Mouse (Mus musculus) liver, embryonic 14.5 days (tissue): ENCODE results near the gene Idi2.
"Not testable (repeated sequence)": the region's sequence is repeated elsewhere in the genome, so short reads cannot be mapped to it uniquely, and the experiment has no call there.

Experiments
- CTCF ChIP-seq: IDR thresholded peaks from 2 replicates; pipeline ENCODE4 v1.5.1; 2016; ENCODE audit warnings: antibody characterized with exemption, low read depth, control low read depth
- EP300 ChIP-seq: IDR thresholded peaks from 2 replicates; pipeline ENCODE4 v1.6.1; 2016; ENCODE audit warnings: antibody characterized with exemption, low read depth

DNA sequence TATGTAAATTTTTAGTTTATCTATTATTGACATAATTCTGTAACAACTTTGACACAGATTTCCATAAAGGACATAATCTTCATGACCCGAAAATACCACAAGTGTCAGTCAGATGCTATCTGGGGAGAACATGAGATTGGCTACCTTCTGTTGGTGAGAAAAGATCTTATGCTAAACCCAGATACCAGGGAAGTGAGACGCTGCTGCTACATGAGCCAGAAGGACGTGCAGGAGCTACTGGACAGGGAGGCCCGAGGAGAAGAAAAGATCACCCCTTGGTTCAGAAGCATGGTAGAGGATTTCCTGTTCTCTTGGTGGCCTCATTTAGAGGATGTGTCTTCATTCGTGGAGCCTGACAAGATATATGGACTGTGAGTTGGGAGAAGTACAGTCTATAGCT, 6.4 kb downstream of the Idi2 start:
- not testable (repeated sequence) for TF ChIP-seq EP300, CTCF
